Comparison of ENCODE assay signal across 13 mouse cellular contexts in the genomic region with DNA sequence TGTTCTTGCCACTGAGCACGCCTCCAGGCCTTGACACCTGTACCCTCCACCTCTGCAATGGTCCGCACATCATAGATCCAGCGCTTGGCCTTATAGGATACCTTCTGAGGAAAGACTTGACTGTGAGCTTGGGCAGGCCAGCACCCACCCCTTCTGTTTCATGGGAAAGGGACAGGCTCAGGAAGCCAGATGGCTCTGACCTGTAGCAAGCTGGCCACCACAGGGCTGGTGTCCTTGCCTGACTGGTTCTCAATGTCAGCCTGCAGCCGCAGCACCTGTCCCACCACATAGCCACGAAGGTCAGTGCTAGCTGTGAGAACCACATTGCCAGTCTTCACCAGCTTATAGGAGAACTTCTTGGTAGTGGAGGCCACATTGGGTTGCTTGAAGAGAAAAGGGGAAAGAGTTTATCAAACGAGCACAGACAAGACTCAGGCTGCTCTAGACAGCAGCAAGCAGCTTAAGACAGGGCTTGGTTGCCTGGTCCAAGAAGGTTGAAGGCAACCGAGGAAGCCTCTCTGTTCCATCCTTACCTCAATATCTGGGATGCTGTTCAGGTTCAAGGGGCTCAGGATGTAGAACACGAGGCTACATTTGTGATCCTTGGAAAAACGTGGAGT.
"Had no signal": no experiment of that assay in that cellular context is flagged by ENCODE, and none has a peak within 500 bp of the region (broad histone marks: within the 10 kb centered on the region; RNA-seq: fewer than 3 reads in every experiment).

No protein-coding gene starts in this region.

- H3K27me3 ChIP-seq: hindbrain, embryonic 15.5 days; liver, embryonic 15.5 days; midbrain, embryonic 13.5 days had no signal

- H3K27ac ChIP-seq: hindbrain, embryonic 15.5 days; layer of hippocampus, adult 2 months; limb, embryonic 12.5 days; liver, embryonic 15.5 days; midbrain, embryonic 13.5 days had no signal

- H3K4me2 ChIP-seq: hindbrain, embryonic 15.5 days; limb, embryonic 12.5 days; liver, embryonic 15.5 days; midbrain, embryonic 13.5 days had no signal

- H3K9ac ChIP-seq: hindbrain, embryonic 15.5 days; limb, embryonic 12.5 days; liver, embryonic 15.5 days; midbrain, embryonic 13.5 days had no signal

- H3K36me3 ChIP-seq: limb, embryonic 12.5 days; liver, embryonic 15.5 days had no signal

- ATAC-seq: inflammation-experienced regulatory T-cells, adult 6 months; intestine, postnatal 0 days; midbrain, embryonic 13.5 days had no signal

- H3K4me1 ChIP-seq: hindbrain, embryonic 15.5 days; limb, embryonic 12.5 days; midbrain, embryonic 13.5 days had no signal

- H3K4me3 ChIP-seq: hindbrain, embryonic 15.5 days; layer of hippocampus, adult 2 months; limb, embryonic 12.5 days; liver, embryonic 15.5 days; midbrain, embryonic 13.5 days had no signal

- H3K9me3 ChIP-seq: hindbrain, embryonic 15.5 days; limb, embryonic 12.5 days; liver, embryonic 15.5 days; midbrain, embryonic 13.5 days had no signal

- DNase-seq: kidney, postnatal 10 days; kidney, postnatal 4 days; liver; right cerebral cortex, postnatal 14 days; thymus, adult 18-20 months; thymus, postnatal 14 days had no signal
